Mouse (Mus musculus): ENCODE results near the gene Nrxn1. TPM values are rescaled to one million over a fixed set of nuclear protein-coding genes. Genes with fewer than 3 reads are reported as not detected.

Gene Nrxn1
- polyA plus RNA-seq, 1 experiment from 2014 or later: 0.31 TPM

GRCm38 (mm10) chr17:90843876-90844275, 249.0 kb downstream of the Nrxn1 start:
- Histone ChIP-seq H3K36me3 (replicated peaks) (no peaks in the 10 kb centered on the region), H3K9ac (no peak overlapping the region), H3K4me1 (replicated peaks) (no peaks in the 10 kb centered on the region), H3K4me2 (no peak overlapping the region), H3K4me3 (replicated peaks) (no peak overlapping the region), H3K27me3 (no peaks in the 10 kb centered on the region), H3K9me3 (replicated peaks) (no peaks in the 10 kb centered on the region), H3K27ac (replicated peaks) (no peak overlapping the region)
- 48% methylated on average over 1 of the region's 1 CpGs for WGBS (ENCODE audit: insufficient replicate concordance)
- no peak for ATAC-seq (ENCODE audit: insufficient read depth)

GRCm38 (mm10) chr17:90843072-90843611, 249.7 kb downstream of the Nrxn1 start:
- no peak overlapping the region for H3K4me2 ChIP-seq
- no peak overlapping the region for H3K27ac ChIP-seq (replicated peaks)
- H3K27me3 ChIP-seq: no peaks in the 10 kb centered on the region
- H3K9ac ChIP-seq: no peak overlapping the region
- no peaks in the 10 kb centered on the region for H3K36me3 ChIP-seq (replicated peaks)
- no peak for ATAC-seq (ENCODE audit: insufficient read depth)
- no peak overlapping the region for H3K4me3 ChIP-seq (replicated peaks)
- H3K9me3 ChIP-seq (replicated peaks): no peaks in the 10 kb centered on the region
- no peaks in the 10 kb centered on the region for H3K4me1 ChIP-seq (replicated peaks)

- Histone ChIP-seq H3K4me1 (replicated peaks) (no peaks in the 10 kb centered on the region), H3K4me2 (no peak overlapping the region), H3K4me3 (replicated peaks) (no peak overlapping the region), H3K9me3 (replicated peaks) (no peaks in the 10 kb centered on the region), H3K27me3 (no peaks in the 10 kb centered on the region), H3K27ac (replicated peaks) (no peak overlapping the region), H3K9ac (no peak overlapping the region), H3K36me3 (replicated peaks) (no peaks in the 10 kb centered on the region)
- ATAC-seq (ENCODE audit: insufficient read depth): no peak
These were observed 255.9 kb downstream of the Nrxn1 start for GRCm38 (mm10) chr17:90837022-90837414.

- H3K36me3 ChIP-seq (replicated peaks): no peaks in the 10 kb centered on the region
- 38% methylated on average over 4 of the region's 4 CpGs for WGBS (ENCODE audit: insufficient replicate concordance)
- no peak overlapping the region for H3K9ac ChIP-seq
- no peak overlapping the region for H3K4me2 ChIP-seq
- no peak overlapping the region for H3K4me3 ChIP-seq (replicated peaks)
- H3K27me3 ChIP-seq: no peaks in the 10 kb centered on the region
- no peak overlapping the region for H3K27ac ChIP-seq (replicated peaks)
- ATAC-seq (ENCODE audit: insufficient read depth): no peak
- H3K4me1 ChIP-seq (replicated peaks): no peaks in the 10 kb centered on the region
- no peaks in the 10 kb centered on the region for H3K9me3 ChIP-seq (replicated peaks)
These were observed 256.5 kb downstream of the Nrxn1 start for GRCm38 (mm10) chr17:90836154-90837021.

GRCm38 (mm10) chr17:90818340-90818739, 274.5 kb downstream of the Nrxn1 start:
- H3K4me3 ChIP-seq (replicated peaks): no peak overlapping the region
- no peak overlapping the region for H3K9ac ChIP-seq
- H3K27me3 ChIP-seq: no peaks in the 10 kb centered on the region
- no peak for ATAC-seq (ENCODE audit: insufficient read depth)
- 37% methylated on average over 2 of the region's 2 CpGs for WGBS (ENCODE audit: insufficient replicate concordance)
- no peak overlapping the region for H3K27ac ChIP-seq (replicated peaks)
- no peaks in the 10 kb centered on the region for H3K4me1 ChIP-seq (replicated peaks)
- no peak overlapping the region for H3K4me2 ChIP-seq
- H3K9me3 ChIP-seq (replicated peaks): no peaks in the 10 kb centered on the region
- no peaks in the 10 kb centered on the region for H3K36me3 ChIP-seq (replicated peaks)

- no peak overlapping the region for H3K4me3 ChIP-seq (replicated peaks)
- no peak overlapping the region for H3K4me2 ChIP-seq
- H3K36me3 ChIP-seq (replicated peaks): no peaks in the 10 kb centered on the region
- WGBS (ENCODE audit: insufficient replicate concordance): 51% methylated on average over 2 of the region's 2 CpGs
- no peak for ATAC-seq (ENCODE audit: insufficient read depth)
- no peak overlapping the region for H3K27ac ChIP-seq (replicated peaks)
- H3K9me3 ChIP-seq (replicated peaks): no peaks in the 10 kb centered on the region
- no peaks in the 10 kb centered on the region for H3K27me3 ChIP-seq
- no peak overlapping the region for H3K9ac ChIP-seq
- no peaks in the 10 kb centered on the region for H3K4me1 ChIP-seq (replicated peaks)
These were observed 275.0 kb downstream of the Nrxn1 start for GRCm38 (mm10) chr17:90817898-90818297.

GRCm38 (mm10) chr17:90815306-90815705, 277.6 kb downstream of the Nrxn1 start:
- Histone ChIP-seq H3K4me1 (replicated peaks) (no peaks in the 10 kb centered on the region), H3K9ac (no peak overlapping the region), H3K27ac (replicated peaks) (no peak overlapping the region), H3K27me3 (no peaks in the 10 kb centered on the region), H3K9me3 (replicated peaks) (no peaks in the 10 kb centered on the region), H3K36me3 (replicated peaks) (no peaks in the 10 kb centered on the region), H3K4me3 (replicated peaks) (no peak overlapping the region), H3K4me2 (no peak overlapping the region)
- WGBS (ENCODE audit: insufficient replicate concordance): 68% methylated on average over 1 of the region's 1 CpGs
- ATAC-seq (ENCODE audit: insufficient read depth): no peak

GRCm38 (mm10) chr17:90813760-90814159, 279.1 kb downstream of the Nrxn1 start:
- no peaks in the 10 kb centered on the region for H3K4me1 ChIP-seq (replicated peaks)
- H3K36me3 ChIP-seq (replicated peaks): no peaks in the 10 kb centered on the region
- H3K9me3 ChIP-seq (replicated peaks): no peaks in the 10 kb centered on the region
- H3K4me3 ChIP-seq (replicated peaks): no peak overlapping the region
- H3K9ac ChIP-seq: no peak overlapping the region
- H3K27me3 ChIP-seq: no peaks in the 10 kb centered on the region
- ATAC-seq (ENCODE audit: insufficient read depth): no peak
- no peak overlapping the region for H3K4me2 ChIP-seq
- no peak overlapping the region for H3K27ac ChIP-seq (replicated peaks)

GRCm38 (mm10) chr17:90812485-90812884, 280.4 kb downstream of the Nrxn1 start:
- no peaks in the 10 kb centered on the region for H3K36me3 ChIP-seq (replicated peaks)
- no peak overlapping the region for H3K27ac ChIP-seq (replicated peaks)
- H3K9ac ChIP-seq: no peak overlapping the region
- no peaks in the 10 kb centered on the region for H3K4me1 ChIP-seq (replicated peaks)
- WGBS (ENCODE audit: insufficient replicate concordance): 63% methylated on average over 2 of the region's 2 CpGs
- ATAC-seq (ENCODE audit: insufficient read depth): no peak
- H3K4me3 ChIP-seq (replicated peaks): no peak overlapping the region
- H3K4me2 ChIP-seq: no peak overlapping the region
- no peaks in the 10 kb centered on the region for H3K9me3 ChIP-seq (replicated peaks)
- H3K27me3 ChIP-seq: no peaks in the 10 kb centered on the region

GRCm38 (mm10) chr17:90809197-90810163, 283.4 kb downstream of the Nrxn1 start:
- Histone ChIP-seq H3K27ac (replicated peaks) (no peak overlapping the region), H3K9ac (no peak overlapping the region), H3K9me3 (replicated peaks) (no peaks in the 10 kb centered on the region), H3K27me3 (no peaks in the 10 kb centered on the region), H3K4me3 (replicated peaks) (no peak overlapping the region), H3K4me2 (no peak overlapping the region), H3K4me1 (replicated peaks) (no peaks in the 10 kb centered on the region), H3K36me3 (replicated peaks) (no peaks in the 10 kb centered on the region)
- 51% methylated on average over 8 of the region's 8 CpGs for WGBS (ENCODE audit: insufficient replicate concordance)
- ATAC-seq (ENCODE audit: insufficient read depth): no peak

- Histone ChIP-seq H3K4me1 (replicated peaks) (no peaks in the 10 kb centered on the region), H3K9ac (no peak overlapping the region), H3K4me2 (no peak overlapping the region), H3K4me3 (replicated peaks) (no peak overlapping the region), H3K27me3 (no peaks in the 10 kb centered on the region), H3K36me3 (replicated peaks) (no peaks in the 10 kb centered on the region), H3K27ac (replicated peaks) (no peak overlapping the region), H3K9me3 (replicated peaks) (no peaks in the 10 kb centered on the region)
- 40% methylated on average over 2 of the region's 2 CpGs for WGBS (ENCODE audit: insufficient replicate concordance)
- ATAC-seq (ENCODE audit: insufficient read depth): no peak
These were observed 284.6 kb downstream of the Nrxn1 start for GRCm38 (mm10) chr17:90808256-90808655.
